Comparison of ENCODE assay signal across 9 mouse cellular contexts in genomic region chr8:110941453-110941948, GRCm38 (mm10). TPM values are rescaled to one million over a fixed set of nuclear protein-coding genes. Genes with fewer than 3 reads are reported as not detected.
A peak's percentile ranks its signal among the peaks of the same experiment; 100 is the strongest.
DNase-seq lines count a peak whose midpoint lies in the region; ATAC-seq and TF ChIP-seq lines count a peak whose summit lies in the region.
"Had no signal": no experiment of that assay in that cellular context is flagged by ENCODE, and none has a peak within 500 bp of the region (broad histone marks: within the 10 kb centered on the region; RNA-seq: fewer than 3 reads in every experiment).

No protein-coding gene starts in this region.

- ATAC-seq in midbrain, embryonic 14.5 days (ENCODE audit: low FRiP score, low TSS enrichment): no peak
- ATAC-seq in heart, embryonic 12.5 days (ENCODE audit: insufficient number of reproducible peaks, low FRiP score): peak; percentile 71
- no peak for ATAC-seq in forebrain, embryonic 12.5 days (ENCODE audit: low FRiP score)

- H3K27ac ChIP-seq in midbrain, embryonic 14.5 days (replicated peaks; ENCODE audit: low read depth, low read length): no peak overlapping the region
- no peak overlapping the region for H3K27ac ChIP-seq in midbrain, embryonic 10.5 days (replicated peaks)
- H3K27ac ChIP-seq in heart, embryonic 12.5 days (ENCODE audit: poor library complexity, severe bottlenecking): peak overlapping the region; percentile 90
- H3K27ac ChIP-seq in forebrain, embryonic 12.5 days: no peak overlapping the region
- no peak overlapping the region for H3K27ac ChIP-seq in thymus, adult 2 months (ENCODE audit: control insufficient read depth, insufficient read depth, low read length)
- H3K27ac ChIP-seq: liver, embryonic 14.5 days had no signal

- TF ChIP-seq CTCF in thymus, adult 2 months (IDR thresholded peaks at IDR 0.05; ENCODE audit: borderline replicate concordance, control insufficient read depth, extremely low read depth, insufficient read depth, low read length, poor library complexity): no peak

- 50% methylated on average over 10 of the region's 10 CpGs for WGBS in midbrain, embryonic 14.5 days
- WGBS in midbrain, embryonic 10.5 days: 64% methylated on average over 10 of the region's 10 CpGs
- 17% methylated on average over 10 of the region's 10 CpGs for WGBS in heart, embryonic 12.5 days
- 59% methylated on average over 10 of the region's 10 CpGs for WGBS in forebrain, embryonic 12.5 days
- WGBS in thymus, adult 2 months: 92% methylated on average over 10 of the region's 10 CpGs

- TF ChIP-seq POLR2A in thymus, adult 2 months (IDR thresholded peaks at IDR 0.05; ENCODE audit: control insufficient read depth, extremely low read depth, insufficient read depth, low read length, poor library complexity): no peak

- no peak overlapping the region for H3K4me3 ChIP-seq in midbrain, embryonic 14.5 days (replicated peaks; ENCODE audit: low read depth, low read length)
- H3K4me3 ChIP-seq in midbrain, embryonic 10.5 days: no peak overlapping the region
- H3K4me3 ChIP-seq in heart, embryonic 12.5 days: no peak overlapping the region
- H3K4me3 ChIP-seq in forebrain, embryonic 12.5 days (replicated peaks): no peak overlapping the region
- no peak overlapping the region for H3K4me3 ChIP-seq in thymus, adult 2 months (ENCODE audit: control insufficient read depth, insufficient read depth, low read length)

- H3K9me3 ChIP-seq in midbrain, embryonic 14.5 days (ENCODE audit: control insufficient read depth, low read length): no peaks in the 10 kb centered on the region
- no peaks in the 10 kb centered on the region for H3K9me3 ChIP-seq in midbrain, embryonic 10.5 days (replicated peaks)
- no peaks in the 10 kb centered on the region for H3K9me3 ChIP-seq in heart, embryonic 12.5 days (replicated peaks)
- no peaks in the 10 kb centered on the region for H3K9me3 ChIP-seq in forebrain, embryonic 12.5 days

- H3K27me3 ChIP-seq in midbrain, embryonic 14.5 days (ENCODE audit: control insufficient read depth, insufficient read depth, low read length): no peaks in the 10 kb centered on the region
- H3K27me3 ChIP-seq in midbrain, embryonic 10.5 days (ENCODE audit: low read depth, poor library complexity, severe bottlenecking): no peaks in the 10 kb centered on the region
- no peaks in the 10 kb centered on the region for H3K27me3 ChIP-seq in heart, embryonic 12.5 days (replicated peaks)
- no peaks in the 10 kb centered on the region for H3K27me3 ChIP-seq in forebrain, embryonic 12.5 days
- no peaks in the 10 kb centered on the region for H3K27me3 ChIP-seq in thymus, adult 2 months (ENCODE audit: control insufficient read depth, insufficient read depth, low read length)

- no peak overlapping the region for H3K9ac ChIP-seq in midbrain, embryonic 14.5 days (replicated peaks; ENCODE audit: low read length)
- no peak overlapping the region for H3K9ac ChIP-seq in heart, embryonic 12.5 days
- H3K9ac ChIP-seq in forebrain, embryonic 12.5 days: no peak overlapping the region
- H3K9ac ChIP-seq: liver, embryonic 14.5 days had no signal

- no peak overlapping the region for H3K4me2 ChIP-seq in midbrain, embryonic 14.5 days (ENCODE audit: low read length)
- H3K4me2 ChIP-seq in heart, embryonic 12.5 days: peak overlapping the region; percentile 35
- H3K4me2 ChIP-seq in forebrain, embryonic 12.5 days: no peak overlapping the region

- H3K4me1 ChIP-seq in midbrain, embryonic 14.5 days (ENCODE audit: control insufficient read depth, insufficient read depth, low read length): no peaks in the 10 kb centered on the region
- H3K4me1 ChIP-seq in midbrain, embryonic 10.5 days: peaks cover 16% of the 10 kb centered on the region
- H3K4me1 ChIP-seq in heart, embryonic 12.5 days (replicated peaks): peaks cover 65% of the 10 kb centered on the region
- H3K4me1 ChIP-seq in forebrain, embryonic 12.5 days: peaks cover 4% of the 10 kb centered on the region; the same call in 1 of the 2 replicates
- peaks cover 34% of the 10 kb centered on the region for H3K4me1 ChIP-seq in thymus, adult 2 months (replicated peaks; ENCODE audit: control insufficient read depth, insufficient read depth, low read length)

- H3K36me3 ChIP-seq in midbrain, embryonic 14.5 days (ENCODE audit: control insufficient read depth, insufficient read depth, low read length): no peaks in the 10 kb centered on the region
- H3K36me3 ChIP-seq in midbrain, embryonic 10.5 days: peaks cover 8% of the 10 kb centered on the region; the same call in 1 of the 2 replicates
- no peaks in the 10 kb centered on the region for H3K36me3 ChIP-seq in heart, embryonic 12.5 days
- no peaks in the 10 kb centered on the region for H3K36me3 ChIP-seq in forebrain, embryonic 12.5 days (replicated peaks)
- H3K36me3 ChIP-seq in thymus, adult 2 months (ENCODE audit: control insufficient read depth, insufficient read depth, low read length): no peaks in the 10 kb centered on the region

- peak; percentile 47 for DNase-seq in midbrain, embryonic 14.5 days
- DNase-seq in midbrain, embryonic 10.5 days (ENCODE audit: low spot score): no peak
- peak; percentile 89 to 91 for DNase-seq in cerebellum, postnatal 14 days
- peak; percentile 82 for DNase-seq in kidney, postnatal 10 days
- peak; percentile 67 for DNase-seq in retina, embryonic 14.5 days (ENCODE audit: low spot score)
- DNase-seq in thymus, adult 2 months: no peak

RNA-seq across cellular contexts. Expression of gene St3gal2, which starts 21.8 kb away (rescaled TPM):
- polyA plus RNA-seq in midbrain, embryonic 14.5 days (2014; fragmentation: Nextera tagmentation; extraction: Ambion mirVana): 16.5 and 18.0 TPM in 2 replicates
- polyA plus RNA-seq in midbrain, embryonic 10.5 days (2016; fragmentation: Nextera tagmentation; extraction: Ambion mirVana): 24.3 and 25.4 TPM in 2 replicates
- 27.1 and 27.6 TPM in 2 replicates for polyA plus RNA-seq in heart, embryonic 12.5 days (2016; fragmentation: Nextera tagmentation; extraction: Ambion mirVana)
- polyA plus RNA-seq in forebrain, embryonic 12.5 days (2016; fragmentation: Nextera tagmentation; extraction: Ambion mirVana): 26.2 and 27.2 TPM in 2 replicates
- polyA plus RNA-seq in thymus, adult 2 months (2012; rRNA removed): 21.7 and 22.1 TPM in 2 replicates

RNA-seq across cellular contexts. Expression of gene Fuk, which starts 39.2 kb away (rescaled TPM):
- polyA plus RNA-seq in midbrain, embryonic 14.5 days (2014; fragmentation: Nextera tagmentation; extraction: Ambion mirVana): 4.9 and 6.4 TPM in 2 replicates
- polyA plus RNA-seq in midbrain, embryonic 10.5 days (2016; fragmentation: Nextera tagmentation; extraction: Ambion mirVana): 12.2 and 12.7 TPM in 2 replicates
- 10.0 and 10.2 TPM in 2 replicates for polyA plus RNA-seq in heart, embryonic 12.5 days (2016; fragmentation: Nextera tagmentation; extraction: Ambion mirVana)
- polyA plus RNA-seq in forebrain, embryonic 12.5 days (2016; fragmentation: Nextera tagmentation; extraction: Ambion mirVana): 13.2 and 14.4 TPM in 2 replicates
- polyA plus RNA-seq in thymus, adult 2 months (2012; rRNA removed): 22.1 and 22.4 TPM in 2 replicates

RNA-seq across cellular contexts. Expression of gene Ddx19a, which starts 56.1 kb away (rescaled TPM):
- 11.5 and 15.7 TPM in 2 replicates for polyA plus RNA-seq in midbrain, embryonic 14.5 days (2014; fragmentation: Nextera tagmentation; extraction: Ambion mirVana)
- polyA plus RNA-seq in midbrain, embryonic 10.5 days (2016; fragmentation: Nextera tagmentation; extraction: Ambion mirVana): 24.2 and 25.1 TPM in 2 replicates
- 14.9 and 16.3 TPM in 2 replicates for polyA plus RNA-seq in heart, embryonic 12.5 days (2016; fragmentation: Nextera tagmentation; extraction: Ambion mirVana)
- 18.8 and 20.7 TPM in 2 replicates for polyA plus RNA-seq in forebrain, embryonic 12.5 days (2016; fragmentation: Nextera tagmentation; extraction: Ambion mirVana)
- polyA plus RNA-seq in thymus, adult 2 months (2012; rRNA removed): 48.4 and 51.2 TPM in 2 replicates

Comparison
In these comparisons a context has a peak if more than half of its experiments do, and no peak if none do; other contexts are left out.
1. DNase-seq: peak in midbrain, embryonic 14.5 days (single experiment), cerebellum, postnatal 14 days (2 of 2), kidney, postnatal 10 days (single experiment) and retina, embryonic 14.5 days (single experiment); none in midbrain, embryonic 10.5 days (single experiment) and thymus, adult 2 months (single experiment).